Mouse (Mus musculus) cerebellum, adult 2 months (tissue): ENCODE data around the gene Hoxa2.

Source experiments
- CTCF ChIP-seq: fragments of 200-500 bp; IDR thresholded peaks from 2 replicates; pipeline ENCODE4 v1.5.1; 2011; ENCODE audit warnings: low read depth, mild to moderate bottlenecking, control low read depth, low read length, moderate library complexity, borderline replicate concordance; ENCODE audit not compliant: insufficient read depth
- POLR2A ChIP-seq: fragments of 200-500 bp; IDR thresholded peaks from 2 replicates; pipeline ENCODE4 v1.6.1; 2011; ENCODE audit warnings: low read length, control low read depth, borderline replicate concordance; ENCODE audit not compliant: insufficient read depth

- no peak for TF ChIP-seq CTCF
- no peak for TF ChIP-seq POLR2A
Measured at GRCm38 (mm10) chr6:52154044-52154443, 10.6 kb downstream of the Hoxa2 start.
